Mouse (Mus musculus) midbrain, embryonic 15.5 days (tissue): ENCODE measurements at regions not wholly inside any gene's neighbourhood (a gene's known extent, or its start where the extent isn't known, plus 50 kb on each side); places are given as distances from the start of the nearest gene placed in this dataset.

Source experiments
- ATAC-seq: fragments of 200-750 bp; cut with Nextera tagmentation; replicated peaks from 2 replicates; pipeline ENCODE4 v1.8.0; 2017; ENCODE audit warnings: moderate TSS enrichment
- H3K27ac ChIP-seq: fragments of 300-500 bp; sonication (generic); 2 replicates; pipeline ENCODE4 v1.5.1; 2015; ENCODE audit warnings: mild to moderate bottlenecking, inconsistent platforms
- H3K27me3 ChIP-seq: fragments of 300-500 bp; sonication (generic); replicated peaks from 2 replicates; pipeline ENCODE4 v1.6.1; 2015; ENCODE audit warnings: inconsistent platforms
- H3K36me3 ChIP-seq: fragments of 300-500 bp; sonication (generic); replicated peaks from 2 replicates; pipeline ENCODE4 v1.6.1; 2015; ENCODE audit warnings: inconsistent platforms
- H3K4me1 ChIP-seq: fragments of 300-500 bp; sonication (generic); 2 replicates; pipeline ENCODE4 v1.6.1; 2015; ENCODE audit warnings: inconsistent platforms
- H3K4me2 ChIP-seq: fragments of 300-500 bp; sonication (generic); 2 replicates; pipeline ENCODE4 v1.6.1; 2015; ENCODE audit warnings: inconsistent platforms, mild to moderate bottlenecking, moderate library complexity
- H3K4me3 ChIP-seq: fragments of 300-500 bp; sonication (generic); 2 replicates; pipeline ENCODE4 v1.5.1; 2015; ENCODE audit warnings: mild to moderate bottlenecking, inconsistent platforms
- H3K9ac ChIP-seq: fragments of 300-500 bp; sonication (generic); 2 replicates; pipeline ENCODE4 v1.6.1; 2015; ENCODE audit warnings: mild to moderate bottlenecking, inconsistent platforms
- H3K9me3 ChIP-seq: fragments of 300-500 bp; sonication (generic); 2 replicates; pipeline ENCODE4 v1.6.1; 2016; ENCODE audit warnings: inconsistent platforms
- WGBS: fragments of 180-500 bp; shearing (Covaris S2); methylation state at CpG from one replicate; pipeline ENCODE4 v1.1.7; 2015; ENCODE audit warnings: mixed read lengths; 5-methylcytosine and 5-hydroxymethylcytosine counted together

DNA sequence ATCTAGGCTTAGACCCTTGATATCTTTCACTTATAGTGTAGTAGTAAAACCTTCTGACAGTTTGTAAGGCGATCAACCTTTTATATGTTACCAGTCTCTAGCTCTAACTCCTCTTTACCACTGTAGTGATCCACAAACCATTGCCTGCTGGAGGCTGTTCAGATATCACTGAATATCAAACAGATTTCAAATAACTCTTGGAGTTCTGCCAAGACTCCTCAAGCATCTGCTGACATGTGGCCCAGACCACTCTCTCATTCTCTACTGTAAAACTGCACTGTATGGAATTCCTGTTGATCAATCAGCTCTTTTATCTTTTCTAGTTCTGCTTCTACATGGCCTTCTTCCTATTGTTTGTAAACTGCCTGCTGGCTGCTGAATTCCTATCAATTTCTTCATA is 389.2 kb downstream of the Lrfn5 start:
- Histone ChIP-seq H3K4me3 (no peak overlapping the region), H3K4me1 (no peaks in the 10 kb centered on the region), H3K36me3 (no peaks in the 10 kb centered on the region), H3K9ac (no peak overlapping the region), H3K27ac (no peak overlapping the region), H3K9me3 (no peaks in the 10 kb centered on the region), H3K27me3 (no peaks in the 10 kb centered on the region), H3K4me2 (no peak overlapping the region)
- ATAC-seq: no peak
- 88% methylated on average over 1 of the region's 1 CpGs for WGBS

DNA sequence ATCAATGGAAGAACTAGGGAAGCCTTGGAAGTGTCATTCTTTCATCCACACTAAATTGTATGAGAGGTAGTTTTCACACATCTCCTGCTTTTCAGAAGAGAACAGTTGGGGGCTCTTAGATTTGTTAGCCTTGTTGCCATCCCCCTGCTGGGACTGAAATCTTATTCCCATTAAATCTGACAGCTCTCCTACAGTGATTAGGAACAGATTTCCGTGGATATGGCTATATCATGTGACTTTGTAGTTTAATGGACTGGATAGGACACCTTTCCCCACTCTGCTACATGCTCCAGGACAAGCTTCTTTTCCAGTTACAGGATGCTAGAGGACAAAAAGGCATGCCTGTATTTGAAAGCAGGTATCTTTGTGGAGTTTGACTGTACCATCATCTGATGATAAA is 400.4 kb downstream of the Lrfn5 start:
- no peak overlapping the region for H3K27ac ChIP-seq
- 0 out of 2 replicates have a peak, but pooled peaks have one; percentile 52 for ATAC-seq
- 4% methylated on average over 1 of the region's 1 CpGs for WGBS

DNA sequence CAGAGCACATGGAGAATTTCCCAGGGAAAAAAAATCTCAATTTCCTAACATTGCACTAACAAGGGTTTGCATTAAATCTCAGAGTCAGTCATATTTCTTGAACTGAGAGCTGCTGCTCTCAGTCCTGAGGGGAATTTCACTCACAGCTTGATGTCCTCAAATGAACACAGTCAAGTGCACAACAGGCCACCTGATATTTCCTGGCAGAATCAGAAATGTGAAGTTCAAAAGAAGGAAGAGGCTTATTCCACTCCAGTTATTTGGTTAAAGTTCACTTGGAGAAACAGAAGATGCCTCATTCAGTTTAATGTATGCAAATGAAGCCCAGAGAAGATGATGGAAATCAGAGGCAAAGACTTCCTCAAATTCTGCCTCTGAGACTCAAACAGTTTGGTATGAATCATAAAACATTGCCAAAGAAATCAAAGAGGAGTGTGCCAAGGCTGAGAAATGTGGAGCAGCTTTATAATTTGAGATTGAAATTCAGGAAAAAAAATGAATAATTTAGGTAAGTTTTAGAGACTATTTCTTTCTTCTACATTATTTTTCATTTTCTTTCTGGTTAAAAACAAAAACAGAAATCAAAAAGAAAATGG is 402.4 kb downstream of the Lrfn5 start:
- peak; percentile 54; the same call in 1 of the 2 replicates for ATAC-seq
- Histone ChIP-seq H3K36me3 (no peaks in the 10 kb centered on the region), H3K4me3 (no peak overlapping the region), H3K9me3 (no peaks in the 10 kb centered on the region), H3K4me1 (no peaks in the 10 kb centered on the region), H3K27ac (no peak overlapping the region), H3K27me3 (no peaks in the 10 kb centered on the region), H3K9ac (no peak overlapping the region), H3K4me2 (no peak overlapping the region)

More for the DNA sequence above, 400.4 kb downstream of the Lrfn5 start:
- Histone ChIP-seq H3K9ac (no peak overlapping the region), H3K9me3 (no peaks in the 10 kb centered on the region), H3K4me3 (no peak overlapping the region), H3K4me2 (no peak overlapping the region), H3K36me3 (no peaks in the 10 kb centered on the region), H3K27me3 (no peaks in the 10 kb centered on the region), H3K4me1 (no peaks in the 10 kb centered on the region)
